Mouse (Mus musculus) right cerebral cortex, postnatal 25 days (tissue): ENCODE measurements around the gene Tmbim4.

Source experiments
- DNase-seq: peaks from one replicate; pipeline ENCODE4 v3.0.0; 2022

Tmbim4 gene

GRCm38 (mm10) chr10:120201131-120201921, at the start of gene Tmbim4:
TSS of gene Tmbim4 (plus strand) at chr10:120201590.
- DNase-seq = peak; percentile 14

- DNase-seq = no peak
Observed at GRCm38 (mm10) chr10:120151672-120152071, 49.7 kb upstream of the Tmbim4 start.

GRCm38 (mm10) chr10:120153911-120154310, 47.5 kb upstream of the Tmbim4 start:
- DNase-seq = no peak

GRCm38 (mm10) chr10:120160533-120160932, 40.9 kb upstream of the Tmbim4 start:
- DNase-seq = no peak

GRCm38 (mm10) chr10:120162840-120163239, 38.5 kb upstream of the Tmbim4 start:
- no peak for DNase-seq

- DNase-seq = no peak
Observed at GRCm38 (mm10) chr10:120163490-120163889, 37.9 kb upstream of the Tmbim4 start.

GRCm38 (mm10) chr10:120164931-120165792, 36.2 kb upstream of the Tmbim4 start:
- DNase-seq = peak; percentile 4

GRCm38 (mm10) chr10:120165793-120166503, 35.4 kb upstream of the Tmbim4 start:
- DNase-seq = no peak

GRCm38 (mm10) chr10:120168070-120168469, 33.3 kb upstream of the Tmbim4 start:
- no peak for DNase-seq

- no peak for DNase-seq
Observed at GRCm38 (mm10) chr10:120169064-120169463, 32.3 kb upstream of the Tmbim4 start.

GRCm38 (mm10) chr10:120169841-120170240, 31.5 kb upstream of the Tmbim4 start:
- no peak for DNase-seq

- DNase-seq = no peak
Observed at GRCm38 (mm10) chr10:120170277-120170676, 31.1 kb upstream of the Tmbim4 start.

GRCm38 (mm10) chr10:120171340-120171739, 30.1 kb upstream of the Tmbim4 start:
- DNase-seq = no peak

- no peak for DNase-seq
Observed at GRCm38 (mm10) chr10:120174192-120174705, 27.1 kb upstream of the Tmbim4 start.

- no peak for DNase-seq
Observed at GRCm38 (mm10) chr10:120182887-120183286, 18.5 kb upstream of the Tmbim4 start.

- DNase-seq = no peak
Observed at GRCm38 (mm10) chr10:120183342-120183741, 18.0 kb upstream of the Tmbim4 start.

GRCm38 (mm10) chr10:120188513-120188912, 12.9 kb upstream of the Tmbim4 start:
- no peak for DNase-seq

- no peak for DNase-seq
Observed at GRCm38 (mm10) chr10:120189276-120189675, 12.1 kb upstream of the Tmbim4 start.

- DNase-seq = no peak
Observed at GRCm38 (mm10) chr10:120189782-120190181, 11.6 kb upstream of the Tmbim4 start.

- no peak for DNase-seq
Observed at GRCm38 (mm10) chr10:120191165-120191564, 10.2 kb upstream of the Tmbim4 start.

GRCm38 (mm10) chr10:120192278-120192677, 9.1 kb upstream of the Tmbim4 start:
- DNase-seq = no peak

- no peak for DNase-seq
Observed at GRCm38 (mm10) chr10:120193255-120193654, 8.1 kb upstream of the Tmbim4 start.
